ENCODE assay signal across 9 mouse cellular contexts in the genomic region with DNA sequence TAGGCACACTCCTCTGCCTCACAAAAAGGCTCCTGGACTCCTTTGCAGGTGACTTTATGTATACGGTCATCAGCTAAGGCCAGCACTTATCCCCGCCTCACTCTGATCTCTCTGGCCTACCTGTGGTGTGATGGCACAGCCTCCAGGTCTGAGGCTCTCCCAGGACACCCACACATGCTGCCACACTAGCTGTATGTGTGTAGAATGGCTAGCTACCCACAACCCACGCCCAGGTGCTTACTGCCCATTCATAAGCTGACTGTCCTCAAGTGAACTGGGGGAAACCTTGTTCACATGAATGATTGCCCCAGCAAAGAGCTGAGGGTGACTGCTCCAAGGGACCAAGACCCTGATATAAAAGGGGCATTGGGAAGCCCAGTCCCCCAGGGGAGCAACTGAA. TPM values are rescaled to one million over a fixed set of nuclear protein-coding genes. Genes with fewer than 3 reads are reported as not detected.
DNase-seq lines count a peak whose midpoint lies in the region; ATAC-seq and TF ChIP-seq lines count a peak whose summit lies in the region.
"Had no signal": no experiment of that assay in that cellular context is flagged by ENCODE, and none has a peak within 500 bp of the region (broad histone marks: within the 10 kb centered on the region; RNA-seq: fewer than 3 reads in every experiment).

No protein-coding gene starts in this region.

- TF ChIP-seq CTCF in layer of hippocampus, adult 2 months (conservative IDR thresholded peaks at IDR 0.05) = no peak

- peak overlapping the region; percentile 71; the same call in 1 of the 2 replicates for H3K9ac ChIP-seq in heart, embryonic 13.5 days
- H3K9ac ChIP-seq in embryonic facial prominence, embryonic 14.5 days (ENCODE audit: low read depth, low read length) = no peak overlapping the region
- H3K9ac ChIP-seq in limb, embryonic 12.5 days (replicated peaks) = 0 out of 2 replicates have a peak overlapping the region, but pooled peaks have one; percentile 35
- no peak overlapping the region for H3K9ac ChIP-seq in forebrain, embryonic 15.5 days (replicated peaks)

- DNase-seq in heart, postnatal 25 days (ENCODE audit: low spot score) = no peak
- no peak for DNase-seq in layer of hippocampus, adult 2 months (ENCODE audit: low spot score in 2 of 2)
- DNase-seq in layer of hippocampus, postnatal 10 days (ENCODE audit: low spot score in 2 of 2) = no peak
- DNase-seq in embryonic facial prominence, embryonic 14.5 days (ENCODE audit: low spot score) = no peak
- DNase-seq: liver, embryonic 13.5 days had no signal

- H3K4me1 ChIP-seq in heart, embryonic 13.5 days = peaks cover 45% of the 10 kb centered on the region
- peaks cover 19% of the 10 kb centered on the region for H3K4me1 ChIP-seq in embryonic facial prominence, embryonic 14.5 days (ENCODE audit: control insufficient read depth, insufficient read depth, low read length)
- peaks cover 20% of the 10 kb centered on the region for H3K4me1 ChIP-seq in limb, embryonic 12.5 days (replicated peaks)
- H3K4me1 ChIP-seq in forebrain, embryonic 15.5 days = peaks cover 17% of the 10 kb centered on the region

- intact Hi-C loops in heart, postnatal 25 days (cut with DNase I) = no loop called here

- H3K27ac ChIP-seq in heart, embryonic 13.5 days (replicated peaks) = peak overlapping the region; percentile 84
- H3K27ac ChIP-seq in layer of hippocampus, adult 2 months = peak overlapping the region; percentile 90
- peak overlapping the region; percentile 84; the same call in 1 of the 2 replicates for H3K27ac ChIP-seq in embryonic facial prominence, embryonic 14.5 days (replicated peaks; ENCODE audit: low read depth, low read length)
- H3K27ac ChIP-seq in limb, embryonic 12.5 days = no peak overlapping the region
- H3K27ac ChIP-seq in forebrain, embryonic 15.5 days (replicated peaks) = no peak overlapping the region

- no peak for ATAC-seq in heart, embryonic 13.5 days (ENCODE audit: extremely low read depth, insufficient number of reproducible peaks, low FRiP score, low TSS enrichment)
- no peak for ATAC-seq in embryonic facial prominence, embryonic 14.5 days (ENCODE audit: low read depth)
- ATAC-seq in limb, embryonic 12.5 days (ENCODE audit: insufficient number of reproducible peaks, insufficient read depth, low FRiP score, low TSS enrichment, low read depth) = no peak
- ATAC-seq in megakaryocyte-erythroid progenitor cell, adult 5-6 weeks (replicated peaks; ENCODE audit: low FRiP score, low TSS enrichment, poor library complexity, severe bottlenecking) = no peak
- no peak for ATAC-seq in forebrain, embryonic 15.5 days (replicated peaks)

- WGBS in heart, embryonic 13.5 days = 89% methylated on average over 3 of the region's 3 CpGs
- WGBS in embryonic facial prominence, embryonic 14.5 days = 85% methylated on average over 3 of the region's 3 CpGs
- 90% methylated on average over 3 of the region's 3 CpGs for WGBS in limb, embryonic 12.5 days
- WGBS in forebrain, embryonic 15.5 days = 90% methylated on average over 3 of the region's 3 CpGs

- no peak overlapping the region for H3K4me2 ChIP-seq in heart, embryonic 13.5 days
- H3K4me2 ChIP-seq in embryonic facial prominence, embryonic 14.5 days (ENCODE audit: low read depth, low read length) = no peak overlapping the region
- H3K4me2 ChIP-seq in limb, embryonic 12.5 days = no peak overlapping the region
- no peak overlapping the region for H3K4me2 ChIP-seq in forebrain, embryonic 15.5 days (replicated peaks)
- H3K4me2 ChIP-seq: liver, embryonic 13.5 days had no signal

- no peak overlapping the region for H3K4me3 ChIP-seq in heart, embryonic 13.5 days
- no peak overlapping the region for H3K4me3 ChIP-seq in layer of hippocampus, adult 2 months
- no peak overlapping the region for H3K4me3 ChIP-seq in embryonic facial prominence, embryonic 14.5 days (ENCODE audit: low read depth, low read length)
- H3K4me3 ChIP-seq in limb, embryonic 12.5 days (replicated peaks) = no peak overlapping the region
- H3K4me3 ChIP-seq in forebrain, embryonic 15.5 days = no peak overlapping the region
- H3K4me3 ChIP-seq: liver, embryonic 13.5 days had no signal

- no peaks in the 10 kb centered on the region for H3K9me3 ChIP-seq in heart, embryonic 13.5 days
- no peaks in the 10 kb centered on the region for H3K9me3 ChIP-seq in embryonic facial prominence, embryonic 14.5 days (ENCODE audit: control insufficient read depth, low read length)
- H3K9me3 ChIP-seq in limb, embryonic 12.5 days = no peaks in the 10 kb centered on the region
- H3K9me3 ChIP-seq in forebrain, embryonic 15.5 days = no peaks in the 10 kb centered on the region
- H3K9me3 ChIP-seq: liver, embryonic 13.5 days had no signal

- no peaks in the 10 kb centered on the region for H3K27me3 ChIP-seq in heart, embryonic 13.5 days (replicated peaks)
- no peaks in the 10 kb centered on the region for H3K27me3 ChIP-seq in embryonic facial prominence, embryonic 14.5 days (replicated peaks; ENCODE audit: control insufficient read depth, insufficient read depth, low read length)
- H3K27me3 ChIP-seq in limb, embryonic 12.5 days = no peaks in the 10 kb centered on the region
- H3K27me3 ChIP-seq in forebrain, embryonic 15.5 days = no peaks in the 10 kb centered on the region
- H3K27me3 ChIP-seq: liver, embryonic 13.5 days had no signal

- H3K36me3 ChIP-seq in heart, embryonic 13.5 days = no peaks in the 10 kb centered on the region
- no peaks in the 10 kb centered on the region for H3K36me3 ChIP-seq in embryonic facial prominence, embryonic 14.5 days (ENCODE audit: control insufficient read depth, insufficient read depth, low read length)
- H3K36me3 ChIP-seq in limb, embryonic 12.5 days = no peaks in the 10 kb centered on the region
- no peaks in the 10 kb centered on the region for H3K36me3 ChIP-seq in forebrain, embryonic 15.5 days

RNA-seq across cellular contexts. Expression of gene Ppcdc, which starts 7.4 kb away (rescaled TPM):
- polyA plus RNA-seq in heart, embryonic 13.5 days (2015; fragmentation: Nextera tagmentation; extraction: Ambion mirVana) = 15.0 and 18.7 TPM in 2 replicates
- 1 to 10 TPM; 7.8 to 8.7 TPM for total RNA-seq in heart, postnatal 25 days (2021)
- total RNA-seq in layer of hippocampus, adult 2 months (2021) = 10 to 100 TPM; 16.5 to 16.9 TPM
- 10 to 100 TPM; 14.2 to 15.5 TPM for total RNA-seq in layer of hippocampus, postnatal 10 days (2021)
- polyA plus RNA-seq in embryonic facial prominence, embryonic 14.5 days (2014; fragmentation: Nextera tagmentation; extraction: Ambion mirVana) = 20.2 and 25.2 TPM in 2 replicates
- 22.4 and 28.3 TPM in 2 replicates for polyA plus RNA-seq in limb, embryonic 12.5 days (2016; fragmentation: Nextera tagmentation; extraction: Ambion mirVana)
- 22.1 and 34.8 TPM in 2 replicates for total RNA-seq in megakaryocyte-erythroid progenitor cell, adult 5-6 weeks (2014; fragmentation: Nextera tagmentation)
- 10.5 and 13.9 TPM in 2 replicates for total RNA-seq in megakaryocyte-erythroid progenitor cell, adult 5-6 weeks (2017)
- polyA plus RNA-seq in forebrain, embryonic 15.5 days (2015; fragmentation: Nextera tagmentation; extraction: Ambion mirVana) = 21.3 and 29.5 TPM in 2 replicates

RNA-seq across cellular contexts. Expression of gene Scamp5, which starts 35.4 kb away (rescaled TPM):
- 9.8 and 10.0 TPM in 2 replicates for polyA plus RNA-seq in heart, embryonic 13.5 days (2015; fragmentation: Nextera tagmentation; extraction: Ambion mirVana)
- 1 to 10 TPM; 4.9 to 5.1 TPM for total RNA-seq in heart, postnatal 25 days (2021)
- 100 to 1,000 TPM; 365 to 385 TPM for total RNA-seq in layer of hippocampus, adult 2 months (2021)
- total RNA-seq in layer of hippocampus, postnatal 10 days (2021) = 100 to 1,000 TPM; 345 to 387 TPM
- polyA plus RNA-seq in embryonic facial prominence, embryonic 14.5 days (2014; fragmentation: Nextera tagmentation; extraction: Ambion mirVana) = 10.9 and 14.5 TPM in 2 replicates
- 10.6 and 10.7 TPM in 2 replicates for polyA plus RNA-seq in limb, embryonic 12.5 days (2016; fragmentation: Nextera tagmentation; extraction: Ambion mirVana)
- total RNA-seq in megakaryocyte-erythroid progenitor cell, adult 5-6 weeks (2014; fragmentation: Nextera tagmentation) = not detected in 2 replicates
- not detected in 2 replicates for total RNA-seq in megakaryocyte-erythroid progenitor cell, adult 5-6 weeks (2017)
- 102 and 106 TPM in 2 replicates for polyA plus RNA-seq in forebrain, embryonic 15.5 days (2015; fragmentation: Nextera tagmentation; extraction: Ambion mirVana)

Comparison
In these comparisons a context has a peak if more than half of its experiments do, and no peak if none do; other contexts are left out.
1. H3K27ac ChIP-seq: peak in heart, embryonic 13.5 days (single experiment), layer of hippocampus, adult 2 months (single experiment) and embryonic facial prominence, embryonic 14.5 days (single experiment); none in limb, embryonic 12.5 days (single experiment) and forebrain, embryonic 15.5 days (single experiment).
2. H3K9ac ChIP-seq: peak in heart, embryonic 13.5 days (single experiment) and limb, embryonic 12.5 days (single experiment); none in embryonic facial prominence, embryonic 14.5 days (single experiment) and forebrain, embryonic 15.5 days (single experiment).
3. RNA of gene Scamp5, which starts 35.4 kb away (total RNA-seq): 345 to 387 TPM in layer of hippocampus, postnatal 10 days and 365 to 385 TPM in layer of hippocampus, adult 2 months; 4.9 to 5.1 TPM in heart, postnatal 25 days and not detected in megakaryocyte-erythroid progenitor cell, adult 5-6 weeks; every median in the first group is over 10 times any median in the second.